Mouse (Mus musculus): ENCODE measurements around the gene Cracr2a. TPM values are rescaled to one million over a fixed set of nuclear protein-coding genes. Genes with fewer than 3 reads are reported as not detected.

The Cracr2a gene
- polyA plus RNA-seq, 1 experiment from 2014 or later: 1.5 TPM

GRCm38 (mm10) chr6:127552940-127553339 lies 8.2 kb upstream of the Cracr2a start:
- Histone ChIP-seq H3K27ac (ENCODE audit: low read depth, low read length) (no peak overlapping the region), H3K27me3 (ENCODE audit: control insufficient read depth, insufficient read depth, low read length) (no peaks in the 10 kb centered on the region), H3K36me3 (ENCODE audit: control insufficient read depth, insufficient read depth, low read length) (no peaks in the 10 kb centered on the region), H3K9me3 (ENCODE audit: control insufficient read depth, low read length) (no peaks in the 10 kb centered on the region; the same call in 1 of the 2 replicates), H3K9ac (ENCODE audit: low read depth, low read length) (no peak overlapping the region), H3K4me1 (ENCODE audit: control insufficient read depth, insufficient read depth, low read length) (peaks cover 2% of the 10 kb centered on the region; the same call in 1 of the 2 replicates), H3K4me2 (replicated peaks; ENCODE audit: low read depth, low read length) (no peak overlapping the region), H3K4me3 (ENCODE audit: low read length) (no peak overlapping the region)
- WGBS: 86% methylated on average over 4 of the region's 4 CpGs
- ATAC-seq (ENCODE audit: low FRiP score, low TSS enrichment): no peak

- H3K36me3 ChIP-seq (ENCODE audit: control insufficient read depth, insufficient read depth, low read length): no peaks in the 10 kb centered on the region
- no peak overlapping the region for H3K27ac ChIP-seq (ENCODE audit: low read depth, low read length)
- no peaks in the 10 kb centered on the region; the same call in 1 of the 2 replicates for H3K9me3 ChIP-seq (ENCODE audit: control insufficient read depth, low read length)
- WGBS: 58% methylated on average over 6 of the region's 6 CpGs
- H3K27me3 ChIP-seq (ENCODE audit: control insufficient read depth, insufficient read depth, low read length): no peaks in the 10 kb centered on the region
- no peak for ATAC-seq (ENCODE audit: low FRiP score, low TSS enrichment)
- no peak overlapping the region for H3K4me2 ChIP-seq (replicated peaks; ENCODE audit: low read depth, low read length)
- no peak overlapping the region for H3K9ac ChIP-seq (ENCODE audit: low read depth, low read length)
- no peak overlapping the region for H3K4me3 ChIP-seq (ENCODE audit: low read length)
- no peaks in the 10 kb centered on the region for H3K4me1 ChIP-seq (ENCODE audit: control insufficient read depth, insufficient read depth, low read length)
Observed at GRCm38 (mm10) chr6:127555553-127555952, 5.6 kb upstream of the Cracr2a start.

- Histone ChIP-seq H3K27me3 (ENCODE audit: control insufficient read depth, insufficient read depth, low read length) (no peaks in the 10 kb centered on the region), H3K4me1 (ENCODE audit: control insufficient read depth, insufficient read depth, low read length) (no peaks in the 10 kb centered on the region), H3K4me3 (ENCODE audit: low read length) (peak overlapping the region; percentile 51), H3K4me2 (replicated peaks; ENCODE audit: low read depth, low read length) (peak overlapping the region; percentile 73), H3K9me3 (ENCODE audit: control insufficient read depth, low read length) (no peaks in the 10 kb centered on the region), H3K27ac (ENCODE audit: low read depth, low read length) (peak overlapping the region; percentile 69; the same call in 1 of the 2 replicates), H3K36me3 (ENCODE audit: control insufficient read depth, insufficient read depth, low read length) (no peaks in the 10 kb centered on the region), H3K9ac (ENCODE audit: low read depth, low read length) (peak overlapping the region; percentile 43; the same call in 1 of the 2 replicates)
- no peak for ATAC-seq (ENCODE audit: low FRiP score, low TSS enrichment)
- WGBS: 7% methylated on average over 7 of the region's 7 CpGs
Observed at GRCm38 (mm10) chr6:127560872-127561230, 287 bp upstream of the Cracr2a start.

- Histone ChIP-seq H3K27me3 (ENCODE audit: control insufficient read depth, insufficient read depth, low read length) (no peaks in the 10 kb centered on the region), H3K27ac (ENCODE audit: low read depth, low read length) (no peak overlapping the region), H3K4me3 (ENCODE audit: low read length) (no peak overlapping the region), H3K9ac (ENCODE audit: low read depth, low read length) (no peak overlapping the region), H3K9me3 (ENCODE audit: control insufficient read depth, low read length) (no peaks in the 10 kb centered on the region), H3K4me2 (replicated peaks; ENCODE audit: low read depth, low read length) (no peak overlapping the region), H3K36me3 (ENCODE audit: control insufficient read depth, insufficient read depth, low read length) (no peaks in the 10 kb centered on the region), H3K4me1 (ENCODE audit: control insufficient read depth, insufficient read depth, low read length) (no peaks in the 10 kb centered on the region)
- 69% methylated on average over 4 of the region's 4 CpGs for WGBS
- no peak for ATAC-seq (ENCODE audit: low FRiP score, low TSS enrichment)
Observed at GRCm38 (mm10) chr6:127563511-127563910, 2.4 kb downstream of the Cracr2a start.

- Histone ChIP-seq H3K27me3 (ENCODE audit: control insufficient read depth, insufficient read depth, low read length) (no peaks in the 10 kb centered on the region), H3K36me3 (ENCODE audit: control insufficient read depth, insufficient read depth, low read length) (no peaks in the 10 kb centered on the region), H3K9me3 (ENCODE audit: control insufficient read depth, low read length) (no peaks in the 10 kb centered on the region), H3K27ac (ENCODE audit: low read depth, low read length) (no peak overlapping the region), H3K4me1 (ENCODE audit: control insufficient read depth, insufficient read depth, low read length) (no peaks in the 10 kb centered on the region), H3K4me2 (replicated peaks; ENCODE audit: low read depth, low read length) (no peak overlapping the region), H3K9ac (ENCODE audit: low read depth, low read length) (no peak overlapping the region), H3K4me3 (ENCODE audit: low read length) (no peak overlapping the region)
- ATAC-seq (ENCODE audit: low FRiP score, low TSS enrichment): no peak
- WGBS: 76% methylated on average over 7 of the region's 7 CpGs
Observed at GRCm38 (mm10) chr6:127565951-127566732, 5.0 kb downstream of the Cracr2a start.

DNA sequence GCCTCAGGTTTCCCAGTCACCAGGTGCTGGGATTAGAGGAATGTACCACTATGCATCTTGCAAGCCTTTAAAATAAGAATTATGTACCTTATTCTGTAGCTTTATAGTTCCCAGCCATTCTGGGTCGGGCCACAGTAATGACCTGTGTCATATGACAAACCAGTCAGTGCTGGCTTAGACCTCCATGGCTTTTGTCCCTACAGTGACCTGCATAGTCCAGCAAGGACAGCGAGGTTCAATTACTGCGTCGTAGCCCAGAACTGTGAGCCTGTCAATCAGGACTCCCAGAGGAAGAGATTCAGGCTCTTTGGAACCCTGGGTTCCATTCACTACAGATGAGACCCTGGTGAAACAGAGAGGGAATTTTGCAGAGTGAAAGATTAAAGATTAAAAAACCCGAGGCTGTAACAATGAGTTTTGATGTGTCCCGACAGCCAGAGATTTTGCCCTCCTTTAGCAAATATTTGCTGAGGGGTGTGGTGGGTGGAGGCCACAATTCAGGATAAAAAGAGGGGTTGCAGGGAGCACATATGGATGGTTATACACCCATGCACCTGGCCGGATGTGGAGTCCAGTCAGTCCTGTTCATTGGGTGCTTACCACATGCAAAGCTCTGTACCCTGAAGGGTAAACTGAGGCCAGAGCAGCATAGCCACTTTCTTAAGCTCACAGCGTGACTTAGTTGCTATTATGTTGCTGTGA lies 10.9 kb downstream of the Cracr2a start:
- Histone ChIP-seq H3K36me3 (ENCODE audit: control insufficient read depth, insufficient read depth, low read length) (no peaks in the 10 kb centered on the region), H3K9me3 (ENCODE audit: control insufficient read depth, low read length) (no peaks in the 10 kb centered on the region), H3K27me3 (ENCODE audit: control insufficient read depth, insufficient read depth, low read length) (no peaks in the 10 kb centered on the region), H3K4me3 (ENCODE audit: low read length) (no peak overlapping the region), H3K27ac (ENCODE audit: low read depth, low read length) (no peak overlapping the region), H3K4me1 (ENCODE audit: control insufficient read depth, insufficient read depth, low read length) (no peaks in the 10 kb centered on the region), H3K9ac (ENCODE audit: low read depth, low read length) (no peak overlapping the region), H3K4me2 (replicated peaks; ENCODE audit: low read depth, low read length) (no peak overlapping the region)
- WGBS: 66% methylated on average over 8 of the region's 8 CpGs
- no peak for ATAC-seq (ENCODE audit: low FRiP score, low TSS enrichment)

- Histone ChIP-seq H3K36me3 (ENCODE audit: control insufficient read depth, insufficient read depth, low read length) (no peaks in the 10 kb centered on the region), H3K4me1 (ENCODE audit: control insufficient read depth, insufficient read depth, low read length) (0 out of 2 replicates have a peak, but pooled peaks cover 11% of the 10 kb centered on the region), H3K27ac (ENCODE audit: low read depth, low read length) (no peak overlapping the region), H3K4me2 (replicated peaks; ENCODE audit: low read depth, low read length) (no peak overlapping the region), H3K27me3 (ENCODE audit: control insufficient read depth, insufficient read depth, low read length) (no peaks in the 10 kb centered on the region), H3K4me3 (ENCODE audit: low read length) (no peak overlapping the region), H3K9ac (ENCODE audit: low read depth, low read length) (no peak overlapping the region), H3K9me3 (ENCODE audit: control insufficient read depth, low read length) (no peaks in the 10 kb centered on the region)
- 64% methylated on average over 11 of the region's 11 CpGs for WGBS
- no peak for ATAC-seq (ENCODE audit: low FRiP score, low TSS enrichment)
Observed at GRCm38 (mm10) chr6:127573779-127574463, 12.8 kb downstream of the Cracr2a start.

DNA sequence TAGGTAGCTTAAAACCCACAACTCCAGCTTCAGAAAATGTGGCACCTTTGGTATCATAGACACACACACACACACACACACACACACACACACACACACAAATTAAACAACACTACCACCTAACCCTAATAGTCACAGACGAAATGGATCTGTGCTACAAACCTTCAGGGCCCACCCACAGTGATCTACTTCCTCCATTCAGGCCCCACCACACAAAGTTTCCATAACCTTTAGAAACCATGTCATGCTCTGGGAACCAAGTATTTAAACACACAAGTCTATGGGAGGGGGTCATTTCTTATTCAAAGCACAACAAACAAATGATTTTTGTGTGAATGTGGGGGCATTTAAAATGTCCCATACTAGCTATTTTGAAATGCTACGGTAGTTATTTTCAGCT lies 14.1 kb downstream of the Cracr2a start:
- WGBS: 81% methylated on average over 2 of the region's 2 CpGs

More for the DNA sequence above, 14.1 kb downstream of the Cracr2a start:
- no peak for ATAC-seq (ENCODE audit: low FRiP score, low TSS enrichment)
- Histone ChIP-seq H3K9ac (ENCODE audit: low read depth, low read length) (no peak overlapping the region), H3K4me1 (ENCODE audit: control insufficient read depth, insufficient read depth, low read length) (0 out of 2 replicates have a peak, but pooled peaks cover 18% of the 10 kb centered on the region), H3K4me3 (ENCODE audit: low read length) (no peak overlapping the region), H3K27me3 (ENCODE audit: control insufficient read depth, insufficient read depth, low read length) (no peaks in the 10 kb centered on the region), H3K27ac (ENCODE audit: low read depth, low read length) (no peak overlapping the region), H3K4me2 (replicated peaks; ENCODE audit: low read depth, low read length) (no peak overlapping the region), H3K9me3 (ENCODE audit: control insufficient read depth, low read length) (no peaks in the 10 kb centered on the region), H3K36me3 (ENCODE audit: control insufficient read depth, insufficient read depth, low read length) (no peaks in the 10 kb centered on the region)

All from kidney, embryonic 14.5 days (tissue).